Mouse (Mus musculus) heart, embryonic 11.5 days (tissue): ENCODE data around the gene Dab1. TPM values are rescaled to one million over a fixed set of nuclear protein-coding genes. Genes with fewer than 3 reads are reported as not detected.

Source experiments
- ATAC-seq: fragments of 200-750 bp; cut with Nextera tagmentation; replicated peaks from 2 replicates; pipeline ENCODE4 v1.8.0; 2017; ENCODE audit warnings: moderate library complexity; ENCODE audit not compliant: insufficient number of reproducible peaks, low FRiP score, low TSS enrichment
- H3K27ac ChIP-seq: fragments of 300-500 bp; sonication (generic); 2 replicates; pipeline ENCODE4 v1.5.1; 2014; ENCODE audit warnings: mild to moderate bottlenecking, low read depth, low read length
- H3K27me3 ChIP-seq: fragments of 300-500 bp; sonication (generic); 2 replicates; pipeline ENCODE4 v1.6.1; 2014; ENCODE audit warnings: mild to moderate bottlenecking, low read length, mixed read lengths; ENCODE audit not compliant: control insufficient read depth, insufficient read depth
- H3K36me3 ChIP-seq: fragments of 300-500 bp; sonication (generic); 2 replicates; pipeline ENCODE4 v1.6.1; 2014; ENCODE audit warnings: mild to moderate bottlenecking, low read length, moderate library complexity, mixed read lengths; ENCODE audit not compliant: control insufficient read depth, insufficient read depth
- H3K4me1 ChIP-seq: fragments of 300-500 bp; sonication (generic); 2 replicates; pipeline ENCODE4 v1.6.1; 2014; ENCODE audit warnings: low read length; ENCODE audit not compliant: control insufficient read depth, insufficient read depth
- H3K4me2 ChIP-seq: fragments of 300-500 bp; sonication (generic); 2 replicates; pipeline ENCODE4 v1.6.1; 2014; ENCODE audit warnings: mild to moderate bottlenecking, moderate library complexity
- H3K4me3 ChIP-seq: fragments of 300-500 bp; sonication (generic); 2 replicates; pipeline ENCODE4 v1.5.1; 2014; ENCODE audit warnings: low read depth, low read length
- H3K9ac ChIP-seq: fragments of 300-500 bp; sonication (generic); 2 replicates; pipeline ENCODE4 v1.6.1; 2014; ENCODE audit warnings: mild to moderate bottlenecking, low read depth, low read length, moderate library complexity
- H3K9me3 ChIP-seq: fragments of 300-500 bp; sonication (generic); replicated peaks from 2 replicates; pipeline ENCODE4 v1.6.1; 2016; ENCODE audit warnings: low read length; ENCODE audit not compliant: control insufficient read depth
- WGBS: fragments of 180-500 bp; shearing (Covaris S2); extraction: QIAGEN DNeasy Blood & Tissue Kit; methylation state at CpG from one replicate; pipeline ENCODE4 v1.1.7; 2014; ENCODE audit not compliant: insufficient replicate concordance; 5-methylcytosine and 5-hydroxymethylcytosine counted together
- polyA plus RNA-seq: library from polyadenylated mRNA; unstranded; fragments of >200 nt; fragmentation: Nextera tagmentation; extraction: Ambion mirVana; gene quantifications from 2 replicates; pipeline ENCODE4 v1.2.1, GENCODE M21; 2014

The Dab1 gene
- polyA plus RNA-seq, 1 experiment from 2014 or later: 1.9 TPM

DNA sequence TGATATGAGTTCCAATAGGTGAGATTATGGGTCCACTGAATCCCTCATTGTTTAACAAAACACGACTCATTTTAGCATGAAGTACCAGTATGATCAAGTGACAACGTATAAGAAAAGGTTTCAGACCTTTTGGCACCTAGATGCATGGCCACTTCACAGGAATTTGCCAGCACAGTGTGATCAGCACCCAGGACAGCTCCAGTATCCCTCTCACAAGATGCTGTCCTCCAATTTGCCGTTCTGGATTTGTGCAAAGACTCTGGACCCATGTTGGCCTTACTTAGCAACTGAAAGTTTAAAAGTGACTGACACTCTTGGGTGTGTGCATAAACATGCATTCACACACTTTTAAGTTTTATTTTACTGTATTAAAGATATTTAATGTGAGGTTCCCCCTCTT lies 256.4 kb downstream of the Dab1 start:
- WGBS: 21% methylated on average over 3 of the region's 3 CpGs
- no peak overlapping the region for H3K4me3 ChIP-seq
- no peak overlapping the region for H3K4me2 ChIP-seq
- H3K36me3 ChIP-seq: no peaks in the 10 kb centered on the region
- H3K9me3 ChIP-seq: no peaks in the 10 kb centered on the region
- H3K4me1 ChIP-seq: no peaks in the 10 kb centered on the region
- no peak for ATAC-seq
- no peak overlapping the region for H3K27ac ChIP-seq
- no peaks in the 10 kb centered on the region for H3K27me3 ChIP-seq
- no peak overlapping the region for H3K9ac ChIP-seq

DNA sequence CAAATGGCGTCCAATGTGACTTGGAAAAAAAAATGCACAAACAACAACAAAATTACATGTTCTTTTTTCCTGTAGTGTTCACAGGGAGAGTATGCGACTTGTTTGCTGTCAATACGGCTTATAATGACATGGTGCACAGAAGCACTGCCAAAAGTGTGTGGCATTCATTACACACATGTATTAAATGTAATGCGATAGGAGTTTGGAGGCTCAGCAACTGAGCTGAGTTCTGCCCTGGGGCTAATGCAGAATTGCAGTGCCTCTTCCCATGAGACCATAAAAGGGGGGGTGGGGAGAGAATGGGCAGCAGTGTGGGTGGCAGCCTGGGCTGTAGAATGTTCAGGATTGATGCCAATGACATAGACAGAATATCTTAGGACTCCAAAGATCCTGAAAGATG lies 259.7 kb downstream of the Dab1 start:
- Histone ChIP-seq H3K4me2 (no peak overlapping the region), H3K27ac (no peak overlapping the region), H3K4me1 (no peaks in the 10 kb centered on the region), H3K9me3 (no peaks in the 10 kb centered on the region), H3K9ac (no peak overlapping the region), H3K27me3 (no peaks in the 10 kb centered on the region), H3K4me3 (no peak overlapping the region), H3K36me3 (no peaks in the 10 kb centered on the region)
- ATAC-seq: no peak
- 85% methylated on average over 4 of the region's 4 CpGs for WGBS

DNA sequence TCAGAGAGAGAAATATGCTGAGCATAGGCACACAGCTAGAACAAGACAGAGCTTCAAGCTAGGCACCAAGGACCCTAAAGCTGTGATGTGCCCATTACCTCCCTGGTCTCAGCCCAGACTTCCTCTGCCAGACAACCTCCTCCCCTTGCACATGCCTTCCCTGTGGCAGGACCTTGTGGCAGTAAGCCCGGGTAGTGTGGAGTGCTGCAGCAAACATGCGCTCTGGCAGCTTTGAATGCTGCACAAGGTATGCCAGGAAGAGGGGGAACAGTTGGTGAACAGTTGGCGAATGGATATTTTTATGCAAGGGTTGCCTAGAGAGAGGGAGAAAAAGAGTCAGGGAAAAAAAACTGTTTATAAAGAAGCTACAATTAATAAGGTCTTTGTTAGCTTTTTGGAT lies 262.5 kb downstream of the Dab1 start:
- no peaks in the 10 kb centered on the region for H3K36me3 ChIP-seq
- H3K9me3 ChIP-seq: no peaks in the 10 kb centered on the region
- ATAC-seq: no peak
- no peaks in the 10 kb centered on the region for H3K27me3 ChIP-seq
- H3K4me3 ChIP-seq: no peak overlapping the region
- H3K27ac ChIP-seq: no peak overlapping the region
- H3K4me2 ChIP-seq: no peak overlapping the region
- H3K9ac ChIP-seq: no peak overlapping the region
- 58% methylated on average over 3 of the region's 3 CpGs for WGBS
- no peaks in the 10 kb centered on the region for H3K4me1 ChIP-seq

DNA sequence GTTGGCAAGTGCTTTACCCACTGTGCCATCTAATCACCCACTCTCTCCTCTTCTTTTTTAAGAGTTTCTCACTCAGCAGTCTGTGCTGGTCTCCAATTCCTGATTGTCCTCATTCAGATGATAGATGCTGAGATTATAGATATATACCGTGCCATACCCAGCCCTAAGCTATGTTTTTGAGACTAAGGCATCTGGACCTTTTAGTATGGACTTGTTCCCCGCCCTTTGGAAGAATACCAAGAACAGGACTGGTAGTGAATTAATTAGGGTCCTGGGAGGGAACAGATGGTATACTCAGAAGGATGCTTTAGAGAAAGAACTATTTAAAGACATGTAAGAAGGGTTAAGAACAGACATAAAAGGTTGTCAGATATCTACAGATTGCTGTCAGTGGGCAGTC lies 268.9 kb downstream of the Dab1 start:
- H3K4me3 ChIP-seq: no peak overlapping the region
- H3K4me2 ChIP-seq: no peak overlapping the region
- WGBS: 72% methylated on average over 2 of the region's 2 CpGs
- no peak overlapping the region for H3K9ac ChIP-seq
- no peaks in the 10 kb centered on the region for H3K4me1 ChIP-seq
- no peaks in the 10 kb centered on the region for H3K9me3 ChIP-seq
- no peaks in the 10 kb centered on the region for H3K27me3 ChIP-seq
- H3K27ac ChIP-seq: no peak overlapping the region
- no peaks in the 10 kb centered on the region for H3K36me3 ChIP-seq
- no peak for ATAC-seq

DNA sequence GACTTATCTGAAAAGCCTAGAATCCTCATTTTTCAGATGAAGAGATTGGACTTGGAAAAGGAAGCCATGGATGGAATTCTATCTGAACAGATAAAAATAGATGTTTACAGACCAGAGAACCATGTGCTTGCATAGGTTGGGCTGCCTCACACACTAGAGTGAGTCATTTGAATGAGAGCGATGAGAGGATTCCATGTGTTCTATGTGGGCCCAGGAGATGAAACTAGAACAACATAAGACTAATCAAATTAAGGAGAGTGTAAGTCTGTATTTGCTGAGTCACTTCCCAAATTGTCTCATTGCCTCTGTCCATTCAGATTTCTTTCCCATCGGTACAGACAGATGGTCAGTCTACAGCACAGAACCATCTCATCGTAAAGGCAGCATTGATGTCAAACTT lies 270.0 kb downstream of the Dab1 start:
- H3K9ac ChIP-seq: no peak overlapping the region
- no peak for ATAC-seq
- H3K4me1 ChIP-seq: no peaks in the 10 kb centered on the region
- no peaks in the 10 kb centered on the region for H3K9me3 ChIP-seq
- H3K4me2 ChIP-seq: no peak overlapping the region
- H3K36me3 ChIP-seq: no peaks in the 10 kb centered on the region
- H3K27me3 ChIP-seq: no peaks in the 10 kb centered on the region
- no peak overlapping the region for H3K4me3 ChIP-seq
- no peak overlapping the region for H3K27ac ChIP-seq
- WGBS: 88% methylated on average over 3 of the region's 3 CpGs

DNA sequence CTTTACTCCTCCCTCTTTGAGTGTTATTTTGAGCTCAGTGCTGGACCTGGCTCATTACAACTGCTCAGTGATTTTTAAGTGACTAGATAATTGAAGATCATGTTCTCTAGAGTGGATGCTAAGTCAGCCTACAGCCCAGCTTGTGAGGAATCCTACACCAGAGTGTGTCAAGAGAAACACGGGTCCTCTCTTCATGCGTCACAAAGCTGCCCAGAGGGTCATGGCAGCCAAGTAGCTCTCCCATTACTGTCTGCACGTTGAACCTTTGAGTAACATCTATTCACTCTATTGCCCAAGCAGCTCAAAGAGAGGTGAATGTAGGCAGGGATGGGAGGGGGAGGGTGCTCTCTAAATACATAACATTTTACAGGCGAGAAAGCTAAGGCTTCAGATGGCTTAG lies 277.6 kb downstream of the Dab1 start:
- WGBS: 75% methylated on average over 4 of the region's 4 CpGs

DNA sequence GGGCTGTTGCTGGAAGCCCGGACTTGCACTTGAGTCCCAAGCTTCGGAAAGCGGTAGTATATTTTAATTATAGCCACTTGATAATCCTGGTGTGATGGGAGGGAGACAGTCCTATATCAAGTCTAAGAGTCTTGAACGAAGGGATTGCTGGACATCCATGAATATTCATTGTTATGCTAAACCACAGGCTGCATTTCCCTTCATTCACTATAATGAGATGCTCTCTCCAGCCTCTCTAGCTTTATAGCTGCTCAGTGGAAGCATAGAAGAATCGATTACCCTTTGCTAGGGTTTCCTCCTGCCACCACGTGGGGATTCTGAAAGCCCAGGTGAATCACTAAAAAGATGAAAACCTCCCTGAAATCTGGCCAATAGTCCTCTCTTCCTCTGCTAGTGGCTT lies 278.5 kb downstream of the Dab1 start:
- H3K27ac ChIP-seq: no peak overlapping the region
- no peak overlapping the region for H3K4me3 ChIP-seq
- no peak overlapping the region for H3K9ac ChIP-seq
- no peaks in the 10 kb centered on the region for H3K36me3 ChIP-seq
- H3K27me3 ChIP-seq: no peaks in the 10 kb centered on the region
- ATAC-seq: no peak
- H3K9me3 ChIP-seq: no peaks in the 10 kb centered on the region
- H3K4me2 ChIP-seq: no peak overlapping the region
- 79% methylated on average over 6 of the region's 6 CpGs for WGBS
- no peaks in the 10 kb centered on the region for H3K4me1 ChIP-seq

More for the DNA sequence above, 277.6 kb downstream of the Dab1 start:
- no peak overlapping the region for H3K4me2 ChIP-seq
- no peaks in the 10 kb centered on the region for H3K36me3 ChIP-seq
- H3K4me3 ChIP-seq: no peak overlapping the region
- no peak for ATAC-seq
- no peaks in the 10 kb centered on the region for H3K9me3 ChIP-seq
- no peaks in the 10 kb centered on the region for H3K4me1 ChIP-seq
- no peak overlapping the region for H3K27ac ChIP-seq
- H3K9ac ChIP-seq: no peak overlapping the region
- no peaks in the 10 kb centered on the region for H3K27me3 ChIP-seq

DNA sequence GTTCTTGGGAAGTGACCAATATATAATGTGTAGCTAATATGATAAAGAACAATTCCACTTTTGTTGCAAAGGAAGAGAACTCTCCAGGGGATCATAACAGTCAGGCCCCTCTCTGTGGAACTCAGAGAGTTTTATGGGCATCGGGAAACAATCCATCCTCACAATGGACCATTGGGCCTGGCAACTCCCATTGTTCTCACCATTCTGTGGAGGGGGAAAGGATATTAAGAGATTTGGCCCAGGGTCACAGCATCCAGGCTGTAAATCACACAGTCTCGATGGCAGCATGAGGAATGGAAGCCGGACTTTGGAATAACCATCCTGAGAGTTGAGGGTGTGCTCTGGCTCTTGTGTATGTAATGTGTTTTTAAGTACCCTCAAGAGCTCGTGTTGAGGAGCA lies 292.3 kb downstream of the Dab1 start:
- no peaks in the 10 kb centered on the region for H3K4me1 ChIP-seq
- H3K9ac ChIP-seq: no peak overlapping the region
- WGBS: 76% methylated on average over 4 of the region's 4 CpGs
- ATAC-seq: no peak
- no peaks in the 10 kb centered on the region for H3K36me3 ChIP-seq
- H3K4me3 ChIP-seq: no peak overlapping the region
- no peak overlapping the region for H3K27ac ChIP-seq
- no peaks in the 10 kb centered on the region; the same call in 1 of the 2 replicates for H3K9me3 ChIP-seq
- no peak overlapping the region for H3K4me2 ChIP-seq
- H3K27me3 ChIP-seq: no peaks in the 10 kb centered on the region

DNA sequence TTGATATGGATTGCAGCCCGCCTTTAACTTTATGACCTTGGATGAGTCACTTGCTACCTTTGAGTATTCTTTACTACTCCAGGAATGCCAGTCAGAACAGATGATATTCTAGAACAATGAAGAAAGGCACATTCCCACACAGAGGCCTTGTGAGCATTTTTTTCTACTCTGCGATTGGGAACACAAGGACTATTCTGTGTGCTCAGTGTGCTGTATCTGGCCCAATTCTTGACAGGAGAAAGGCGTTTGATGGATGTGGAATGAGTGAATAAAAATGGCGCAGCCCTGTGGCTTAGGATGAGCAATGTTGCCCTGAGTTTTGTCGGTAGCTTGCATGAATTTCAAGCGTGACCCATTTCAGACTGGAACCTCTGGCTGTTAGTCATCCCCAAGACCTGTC lies 292.9 kb downstream of the Dab1 start:
- no peaks in the 10 kb centered on the region for H3K27me3 ChIP-seq
- H3K36me3 ChIP-seq: no peaks in the 10 kb centered on the region
- WGBS: 83% methylated on average over 6 of the region's 6 CpGs
- H3K9me3 ChIP-seq: no peaks in the 10 kb centered on the region; the same call in 1 of the 2 replicates
- no peak overlapping the region for H3K9ac ChIP-seq
- no peak overlapping the region for H3K4me2 ChIP-seq
- no peak overlapping the region for H3K4me3 ChIP-seq
- no peak overlapping the region for H3K27ac ChIP-seq
- no peak for ATAC-seq
- no peaks in the 10 kb centered on the region for H3K4me1 ChIP-seq
